Mouse (Mus musculus): ENCODE measurements at regions not wholly inside any gene's neighbourhood (a gene's known extent, or its start where the extent isn't known, plus 50 kb on each side); places are given as distances from the start of the nearest gene placed in this dataset.

GRCm38 (mm10) chr3:41857446-41857845 is 115.0 kb downstream of the D3Ertd751e start:
- no peak for DNase-seq (ENCODE audit: low spot score)

- no peak for DNase-seq (ENCODE audit: low spot score)
Measured at GRCm38 (mm10) chr3:41862674-41863073, 120.3 kb downstream of the D3Ertd751e start.

GRCm38 (mm10) chr3:41908952-41909351 is 166.5 kb downstream of the D3Ertd751e start:
- no peak for DNase-seq (ENCODE audit: low spot score)

- DNase-seq (ENCODE audit: low spot score): no peak
Measured at GRCm38 (mm10) chr3:41913190-41913589, 170.8 kb downstream of the D3Ertd751e start.

- DNase-seq (ENCODE audit: low spot score): no peak
Measured at GRCm38 (mm10) chr3:41939843-41940242, 197.4 kb downstream of the D3Ertd751e start.

GRCm38 (mm10) chr3:41942964-41943363 is 200.6 kb downstream of the D3Ertd751e start:
- DNase-seq (ENCODE audit: low spot score): no peak

GRCm38 (mm10) chr3:41949404-41949803 is 207.0 kb downstream of the D3Ertd751e start:
- no peak for DNase-seq (ENCODE audit: low spot score)

- DNase-seq (ENCODE audit: low spot score): no peak
Measured at GRCm38 (mm10) chr3:41957385-41957784, 215.0 kb downstream of the D3Ertd751e start.

- DNase-seq (ENCODE audit: low spot score): no peak
Measured at GRCm38 (mm10) chr3:41960209-41960608, 217.8 kb downstream of the D3Ertd751e start.

GRCm38 (mm10) chr3:41962923-41963322 is 220.5 kb downstream of the D3Ertd751e start:
- DNase-seq (ENCODE audit: low spot score): no peak

- no peak for DNase-seq (ENCODE audit: low spot score)
Measured at GRCm38 (mm10) chr3:42006672-42007265, 264.4 kb downstream of the D3Ertd751e start.

- DNase-seq (ENCODE audit: low spot score): no peak
Measured at GRCm38 (mm10) chr3:42023187-42023586, 280.8 kb downstream of the D3Ertd751e start.

GRCm38 (mm10) chr3:42039632-42040031 is 297.2 kb downstream of the D3Ertd751e start:
- DNase-seq (ENCODE audit: low spot score): no peak

GRCm38 (mm10) chr3:42040270-42040812 is 297.9 kb downstream of the D3Ertd751e start:
- no peak for DNase-seq (ENCODE audit: low spot score)

GRCm38 (mm10) chr3:42040959-42041358 is 298.5 kb downstream of the D3Ertd751e start:
- DNase-seq (ENCODE audit: low spot score): no peak

- DNase-seq (ENCODE audit: low spot score): no peak
Measured at GRCm38 (mm10) chr3:42057286-42057868, 315.0 kb downstream of the D3Ertd751e start.

GRCm38 (mm10) chr3:42065093-42065935 is 322.9 kb downstream of the D3Ertd751e start:
- DNase-seq (ENCODE audit: low spot score): no peak

- DNase-seq (ENCODE audit: low spot score): no peak
Measured at GRCm38 (mm10) chr3:42065962-42066361, 323.6 kb downstream of the D3Ertd751e start.

- DNase-seq (ENCODE audit: low spot score): no peak
Measured at GRCm38 (mm10) chr3:42067036-42067435, 324.6 kb downstream of the D3Ertd751e start.

- no peak for DNase-seq (ENCODE audit: low spot score)
Measured at GRCm38 (mm10) chr3:42074532-42075287, 332.3 kb downstream of the D3Ertd751e start.

Data from gastrocnemius, adult 18-20 months (tissue).